Mouse (Mus musculus) embryonic fibroblast, embryonic 13.5 days (primary cell): ENCODE measurements around the gene Surf6. TPM values are rescaled to one million over a fixed set of nuclear protein-coding genes. Genes with fewer than 3 reads are reported as not detected.

Source experiments
- H3K27ac ChIP-seq: 2 replicates; pipeline ENCODE4 v1.5.1; 2012; ENCODE audit warnings: low read length, control low read depth, inconsistent platforms; ENCODE audit not compliant: insufficient read depth
- H3K4me1 ChIP-seq: 2 replicates; pipeline ENCODE4 v1.6.1; 2011; ENCODE audit warnings: low read length; ENCODE audit not compliant: control insufficient read depth, insufficient read depth
- H3K4me3 ChIP-seq: 2 replicates; pipeline ENCODE4 v1.5.1; 2011; ENCODE audit warnings: mild to moderate bottlenecking, control low read depth, low read length; ENCODE audit not compliant: insufficient read depth
- CTCF ChIP-seq: IDR thresholded peaks from 2 replicates; pipeline ENCODE4 v1.5.1; 2011; ENCODE audit warnings: mild to moderate bottlenecking, control low read depth, low read length, moderate library complexity, borderline replicate concordance; ENCODE audit not compliant: insufficient read depth
- POLR2A ChIP-seq: IDR thresholded peaks from 2 replicates; pipeline ENCODE4 v1.6.1; 2011; ENCODE audit warnings: low read depth, mild to moderate bottlenecking, control low read depth, low read length, moderate library complexity
- polyA plus RNA-seq: library from polyadenylated mRNA; stranded (reverse); fragments of >200 nt; gene quantifications from 2 replicates; pipeline ENCODE4 v1.2.4, GENCODE M21; 2011; ENCODE audit warnings: low read depth; ENCODE audit not compliant: missing spikeins, insufficient read length

The Surf6 gene
- polyA plus RNA-seq = 21.4 and 23.3 TPM in 2 replicates

- peaks cover 8% of the 10 kb centered on the region; the same call in 1 of the 2 replicates for H3K4me1 ChIP-seq
- H3K4me3 ChIP-seq = peak within 1 kb of the TSS; percentile 89
- H3K27ac ChIP-seq = peak within 1 kb of the TSS; percentile 89
- no peak for TF ChIP-seq CTCF
- peak; percentile 73 for TF ChIP-seq POLR2A
Observed at GRCm38 (mm10) chr2:26902467-26903220, at the start of gene Surf6. Surf6 (minus strand) TSS chr2:26902879.

GRCm38 (mm10) chr2:26952193-26952592 lies 49.5 kb upstream of the Surf6 start:
- no peak for TF ChIP-seq POLR2A
- no peak overlapping the region for H3K27ac ChIP-seq
- H3K4me3 ChIP-seq = no peak overlapping the region
- H3K4me1 ChIP-seq = no peaks in the 10 kb centered on the region

- TF ChIP-seq CTCF (no peak), POLR2A (no peak)
- Histone ChIP-seq H3K27ac (no peak overlapping the region), H3K4me3 (no peak overlapping the region), H3K4me1 (no peaks in the 10 kb centered on the region)
Observed at GRCm38 (mm10) chr2:26951346-26951905, 48.7 kb upstream of the Surf6 start.

GRCm38 (mm10) chr2:26950411-26950810 lies 47.7 kb upstream of the Surf6 start:
- TF ChIP-seq POLR2A = no peak
- no peak for TF ChIP-seq CTCF
- Histone ChIP-seq H3K4me1 (no peaks in the 10 kb centered on the region), H3K4me3 (no peak overlapping the region), H3K27ac (no peak overlapping the region)

GRCm38 (mm10) chr2:26943253-26943652 lies 40.6 kb upstream of the Surf6 start:
- Histone ChIP-seq H3K27ac (no peak overlapping the region), H3K4me3 (no peak overlapping the region), H3K4me1 (no peaks in the 10 kb centered on the region)
- no peak for TF ChIP-seq POLR2A
- TF ChIP-seq CTCF = no peak

GRCm38 (mm10) chr2:26941539-26941938 lies 38.9 kb upstream of the Surf6 start:
- no peak overlapping the region for H3K27ac ChIP-seq
- TF ChIP-seq CTCF = no peak
- TF ChIP-seq POLR2A = no peak
- no peak overlapping the region for H3K4me3 ChIP-seq
- H3K4me1 ChIP-seq = no peaks in the 10 kb centered on the region

GRCm38 (mm10) chr2:26936425-26936824 lies 33.7 kb upstream of the Surf6 start:
- H3K27ac ChIP-seq = no peak overlapping the region
- TF ChIP-seq CTCF (no peak), POLR2A (no peak)
- H3K4me3 ChIP-seq = no peak overlapping the region
- 0 out of 2 replicates have a peak, but pooled peaks cover 3% of the 10 kb centered on the region for H3K4me1 ChIP-seq

- Histone ChIP-seq H3K4me3 (no peak overlapping the region), H3K4me1 (peaks cover 6% of the 10 kb centered on the region; the same call in 1 of the 2 replicates), H3K27ac (no peak overlapping the region)
- no peak for TF ChIP-seq CTCF
Observed at GRCm38 (mm10) chr2:26935286-26935685, 32.6 kb upstream of the Surf6 start.

GRCm38 (mm10) chr2:26933304-26934055 lies 30.8 kb upstream of the Surf6 start, which contains the start of the genes Surf4 and Stkld1:
Surf4 (minus strand) TSS chr2:26933928.
Stkld1 (plus strand) TSS chr2:26934047.
- Histone ChIP-seq H3K27ac (0 out of 2 replicates have a peak within 1 kb of the TSS, but pooled peaks have one; percentile 11), H3K4me3 (peak within 1 kb of the TSS; percentile 96), H3K4me1 (peaks cover 9% of the 10 kb centered on the region; the same call in 1 of the 2 replicates)
- TF ChIP-seq CTCF (no peak), POLR2A (peak; percentile 93)
